Mouse (Mus musculus) MEL (cell line): Measurements from ENCODE around the gene Sctr. TPM values are rescaled to one million over a fixed set of nuclear protein-coding genes. Genes with fewer than 3 reads are reported as not detected.

ENCODE experiments used
- DNase-seq: peaks from one replicate; pipeline ENCODE4 v3.0.0; 2011; ENCODE audit warnings: low read depth, low spot score
- H3K27ac ChIP-seq: 2 replicates; pipeline ENCODE4 v1.5.1; 2012; ENCODE audit warnings: low read depth, mild to moderate bottlenecking, control low read depth, low read length, moderate library complexity; ENCODE audit not compliant: control insufficient read depth
- H3K27me3 ChIP-seq, 2 experiments: fragments of 150-350 bp in 1 of 2; sonication (generic) in 1 of 2; 2 replicates each; pipeline ENCODE4 v1.6.1; 2012; ENCODE audit warnings: low read length in 2 of 2, mild to moderate bottlenecking in 2 of 2, improper control_type of control experiment in 1 of 2, moderate library complexity in 1 of 2; ENCODE audit not compliant: insufficient read depth in 2 of 2, control insufficient read depth in 1 of 2
- H3K36me3 ChIP-seq, 2 experiments: 2 replicates each; pipeline ENCODE4 v1.6.1; 2012 to 2014; ENCODE audit warnings: low read length in 2 of 2, improper control_type of control experiment in 1 of 2, inconsistent platforms in 1 of 2, mild to moderate bottlenecking in 1 of 2; ENCODE audit not compliant: insufficient read depth in 2 of 2, control insufficient read depth in 1 of 2
- H3K4me1 ChIP-seq, 2 experiments: fragments of 150-350 bp in 1 of 2; sonication (generic) in 1 of 2; 2 replicates each; pipeline ENCODE4 v1.6.1; 2012; ENCODE audit warnings: low read length in 2 of 2, improper control_type of control experiment in 1 of 2, mild to moderate bottlenecking in 1 of 2; ENCODE audit not compliant: insufficient read depth in 2 of 2, control insufficient read depth in 1 of 2
- H3K4me3 ChIP-seq, 2 experiments: fragments of 150-350 bp in 1 of 2; sonication (generic) in 1 of 2; 2 replicates each; pipeline ENCODE4 v1.5.1; 2012; ENCODE audit warnings: low read depth in 2 of 2, low read length in 2 of 2, mild to moderate bottlenecking in 2 of 2, moderate library complexity in 2 of 2, control low read depth in 1 of 2, improper control_type of control experiment in 1 of 2; ENCODE audit not compliant: control insufficient read depth in 1 of 2, insufficient read depth in 1 of 2
- H3K79me2 ChIP-seq: 2 replicates; pipeline ENCODE4 v1.6.1; 2012; ENCODE audit warnings: mild to moderate bottlenecking, low read length, moderate library complexity; ENCODE audit not compliant: control insufficient read depth, poor library complexity, insufficient read depth
- H3K9ac ChIP-seq: 2 replicates; pipeline ENCODE4 v1.6.1; 2012; ENCODE audit warnings: low read depth, mild to moderate bottlenecking, control low read depth, low read length, moderate library complexity; ENCODE audit not compliant: control insufficient read depth, poor library complexity, severe bottlenecking
- H3K9me3 ChIP-seq: fragments of 150-350 bp; sonication (generic); replicated peaks from 2 replicates; pipeline ENCODE4 v1.6.1; 2012; ENCODE audit warnings: mild to moderate bottlenecking, low read length, improper control_type of control experiment, moderate library complexity; ENCODE audit not compliant: insufficient read depth
- CHD1 ChIP-seq: IDR thresholded peaks from 2 replicates; pipeline ENCODE4 v1.6.1; 2012; ENCODE audit warnings: low read depth, mild to moderate bottlenecking, inconsistent platforms, low read length, improper control_type of control experiment
- CTCF ChIP-seq, 3 experiments: IDR thresholded peaks in 2 of 3; conservative IDR thresholded peaks in 1 of 3; 2 replicates each; pipeline ENCODE4 v1.5.1; 2011 to 2012; ENCODE audit warnings: low read length in 3 of 3, low read depth in 2 of 3, mild to moderate bottlenecking in 2 of 3, improper control_type of control experiment in 1 of 3, inconsistent platforms in 1 of 3, mixed read lengths in 1 of 3, moderate library complexity in 1 of 3; ENCODE audit not compliant: control insufficient read depth in 1 of 3, insufficient read depth in 1 of 3, poor library complexity in 1 of 3, severe bottlenecking in 1 of 3
- E2F4 ChIP-seq: IDR thresholded peaks from 2 replicates; pipeline ENCODE4 v1.6.1; 2011; ENCODE audit warnings: low read depth, low read length, improper control_type of control experiment, borderline replicate concordance
- EP300 ChIP-seq, 2 experiments: IDR thresholded peaks; 2 replicates each; pipeline ENCODE4 v1.6.1; 2011; ENCODE audit warnings: improper control_type of control experiment in 2 of 2, low read length in 2 of 2, low read depth in 1 of 2, mild to moderate bottlenecking in 1 of 2
- GABPA ChIP-seq: IDR thresholded peaks from 2 replicates; pipeline ENCODE4 v1.6.1; 2012; ENCODE audit warnings: low read depth, mild to moderate bottlenecking, inconsistent platforms, low read length, improper control_type of control experiment, moderate library complexity
- GATA1 ChIP-seq: IDR thresholded peaks from 2 replicates; pipeline ENCODE4 v1.6.1; 2011; ENCODE audit warnings: low read depth, low read length, improper control_type of control experiment
- HCFC1 ChIP-seq: IDR thresholded peaks from 2 replicates; pipeline ENCODE4 v1.6.1; 2012; ENCODE audit warnings: low read depth, mild to moderate bottlenecking, inconsistent platforms, low read length, improper control_type of control experiment, moderate library complexity
- JUND ChIP-seq: IDR thresholded peaks from 2 replicates; pipeline ENCODE4 v1.6.1; 2011; ENCODE audit warnings: low read depth, mild to moderate bottlenecking, improper control_type of control experiment, low read length
- MAX ChIP-seq: IDR thresholded peaks from 2 replicates; pipeline ENCODE4 v1.6.1; 2011; ENCODE audit warnings: low read length, improper control_type of control experiment
- MXI1 ChIP-seq: IDR thresholded peaks from 2 replicates; pipeline ENCODE4 v1.6.1; 2011; ENCODE audit warnings: mild to moderate bottlenecking, low read depth, low read length, improper control_type of control experiment
- POLR2A ChIP-seq, 2 experiments: IDR thresholded peaks; 2 replicates each; pipeline ENCODE4 v1.6.1; 2011 to 2012; ENCODE audit warnings: low read length in 2 of 2, mild to moderate bottlenecking in 2 of 2, control low read depth in 1 of 2, improper control_type of control experiment in 1 of 2, low read depth in 1 of 2, moderate library complexity in 1 of 2; ENCODE audit not compliant: control insufficient read depth in 1 of 2, insufficient read depth in 1 of 2, poor library complexity in 1 of 2
- POLR2AphosphoS2 ChIP-seq: IDR thresholded peaks from 2 replicates; pipeline ENCODE4 v1.6.1; 2011; ENCODE audit warnings: low read length, improper control_type of control experiment
- RCOR1 ChIP-seq: IDR thresholded peaks from 2 replicates; pipeline ENCODE4 v1.6.1; 2012; ENCODE audit warnings: low read depth, mild to moderate bottlenecking, inconsistent platforms, low read length, improper control_type of control experiment
- TCF12 ChIP-seq: IDR thresholded peaks from 2 replicates; pipeline ENCODE4 v1.6.1; 2014; ENCODE audit warnings: low read depth, mild to moderate bottlenecking, inconsistent platforms, low read length, improper control_type of control experiment, moderate library complexity
- UBTF ChIP-seq: IDR thresholded peaks from 2 replicates; pipeline ENCODE4 v1.6.1; 2012; ENCODE audit warnings: low read depth, mild to moderate bottlenecking, inconsistent platforms, low read length, improper control_type of control experiment, moderate library complexity, borderline replicate concordance; ENCODE audit not compliant: insufficient read depth
- USF2 ChIP-seq, 2 experiments: IDR thresholded peaks; 2 replicates each; pipeline ENCODE4 v1.6.1; 2011 to 2012; ENCODE audit warnings: improper control_type of control experiment in 2 of 2, low read length in 2 of 2, borderline replicate concordance in 1 of 2, inconsistent platforms in 1 of 2, low read depth in 1 of 2, mild to moderate bottlenecking in 1 of 2; ENCODE audit not compliant: insufficient read depth in 1 of 2
- ZMIZ1 ChIP-seq: IDR thresholded peaks from 2 replicates; pipeline ENCODE4 v1.6.1; 2012; ENCODE audit warnings: low read depth, mild to moderate bottlenecking, inconsistent platforms, low read length, improper control_type of control experiment, moderate library complexity
- ZNF384 ChIP-seq: IDR thresholded peaks from 2 replicates; pipeline ENCODE4 v1.6.1; 2012; ENCODE audit warnings: low read depth, mild to moderate bottlenecking, inconsistent platforms, low read length, improper control_type of control experiment
- polyA plus RNA-seq, 2 experiments: library from polyadenylated mRNA; stranded (reverse) in 1 of 2; unstranded in 1 of 2; fragments of >175 nt in 1 of 2; fragments of >200 nt in 1 of 2; gene quantifications; 2 replicates each; pipeline versions ENCODE4 v1.2.1 to v1.2.4; 2012; ENCODE audit warnings: low replicate concordance in 2 of 2, low read depth in 1 of 2; ENCODE audit not compliant: insufficient read length in 2 of 2, insufficient read depth in 1 of 2, missing spikeins in 1 of 2
- total RNA-seq: library from RNA; depleted of rRNA; stranded (reverse); fragments of 300-350 nt; gene quantifications from 2 replicates; pipeline ENCODE4 v1.2.3, GENCODE M21; 2012

Sctr gene
- total and polyA plus RNA-seq, 3 experiments = not detected

DNA sequence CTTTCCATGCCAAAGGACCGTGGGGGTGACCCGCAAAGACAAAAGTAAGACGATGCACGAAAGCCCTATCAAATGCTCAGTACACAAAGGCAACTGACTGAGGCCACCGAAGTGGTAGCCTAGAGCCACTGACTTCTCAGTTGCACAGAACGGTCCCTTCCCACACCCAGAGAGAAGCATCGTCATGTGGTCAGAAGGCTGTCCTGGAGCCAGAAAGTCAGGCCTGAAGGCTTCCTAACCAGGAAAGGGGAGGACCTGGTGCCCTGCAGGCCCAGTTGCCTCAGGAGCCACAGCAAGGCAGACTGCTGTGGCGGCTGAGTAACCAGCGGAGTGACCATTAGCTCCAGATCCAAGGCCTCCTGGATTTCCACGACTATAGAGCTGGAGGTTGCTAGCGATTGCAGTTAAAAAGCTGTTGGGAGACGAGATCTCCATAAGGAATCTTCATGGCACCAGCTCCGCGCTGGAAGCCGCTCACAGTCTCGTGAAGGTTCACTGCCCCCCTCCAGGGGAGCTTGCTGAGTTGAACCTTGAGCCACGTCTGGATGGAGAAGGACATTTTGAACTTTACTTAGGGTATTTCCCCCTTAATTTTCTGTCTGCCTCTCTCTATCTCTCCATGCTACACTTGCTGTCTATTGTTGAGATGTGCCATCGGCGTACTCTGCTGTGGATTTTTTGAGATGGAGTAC, 103.2 kb downstream of the Sctr start:
- H3K27me3 ChIP-seq = no peaks in the 10 kb centered on the region
- peaks cover 0 to 19% of the 10 kb centered on the region in 2 experiments; a peak in 2 of 4 replicates for H3K36me3 ChIP-seq
- H3K4me3 ChIP-seq = no peak overlapping the region
- H3K9me3 ChIP-seq = no peaks in the 10 kb centered on the region
- TF ChIP-seq GABPA = no peak
- H3K27ac ChIP-seq = no peak overlapping the region
- no peak overlapping the region for H3K9ac ChIP-seq
- no peaks in the 10 kb centered on the region for H3K79me2 ChIP-seq
- no peak for DNase-seq
- H3K4me1 ChIP-seq = peaks cover 8 to 23% of the 10 kb centered on the region in 2 experiments

- Histone ChIP-seq H3K9ac (no peak overlapping the region), H3K36me3 (peaks cover 0 to 13% of the 10 kb centered on the region in 2 experiments; a peak in 2 of 4 replicates)
- TF ChIP-seq POLR2AphosphoS2 (no peak), MXI1 (no peak), TCF12 (no peak), UBTF (no peak), ZNF384 (no peak), POLR2A (IDR thresholded peaks at IDR 0.05; ENCODE audit: control insufficient read depth in 1 of 2, insufficient read depth in 1 of 2, low read depth in 1 of 2, low read length in 2 of 2, poor library complexity in 1 of 2) (no peak), RCOR1 (no peak), MAX (no peak), HCFC1 (no peak), EP300 (IDR thresholded peaks at IDR 0.05; ENCODE audit: low read depth in 1 of 2, low read length in 2 of 2) (no peak), ZMIZ1 (no peak), E2F4 (no peak), JUND (no peak), CHD1 (no peak), GATA1 (no peak), CTCF (IDR thresholded peaks at IDR 0.05 in 2 of 3, conservative IDR thresholded peaks at IDR 0.05 in 1 of 3; ENCODE audit: control insufficient read depth in 1 of 3, insufficient read depth in 1 of 3, low read depth in 2 of 3, low read length in 3 of 3, poor library complexity in 1 of 3, severe bottlenecking in 1 of 3) (no peak), USF2 (IDR thresholded peaks at IDR 0.05; ENCODE audit: borderline replicate concordance in 1 of 2, insufficient read depth in 1 of 2, low read depth in 1 of 2, low read length in 2 of 2) (no peak)
- TF ChIP-seq, all 39 proteins: peak for 0
- Histone ChIP-seq H3K9me3 (no peaks in the 10 kb centered on the region), H3K4me1 (peaks cover 4 to 14% of the 10 kb centered on the region in 2 experiments), H3K27ac (no peak overlapping the region), H3K27me3 (no peaks in the 10 kb centered on the region), H3K4me3 (no peak overlapping the region), H3K79me2 (no peaks in the 10 kb centered on the region)
- no peak for DNase-seq
Measured at GRCm38 (mm10) chr1:120111766-120112165, 105.1 kb downstream of the Sctr start.
